Mouse (Mus musculus): ENCODE measurements at regions not wholly inside any gene's neighbourhood (a gene's known extent, or its start where the extent isn't known, plus 50 kb on each side); places are given as distances from the start of the nearest gene placed in this dataset.
"Not testable (repeated sequence)": the region's sequence is repeated elsewhere in the genome, so short reads cannot be mapped to it uniquely, and the experiment has no call there.

- not testable (repeated sequence) for TF ChIP-seq CTCF (conservative IDR thresholded peaks at IDR 0.05; ENCODE audit: insufficient read depth, insufficient read length, low read depth, low read length); POLR2A (IDR thresholded peaks at IDR 0.05; ENCODE audit: low read depth, low read length)
Measured at GRCm38 (mm10) chrX:99682491-99682890, 138.3 kb upstream of the Tmem28 start.
